Mouse (Mus musculus) spleen, adult 12 weeks (tissue): ENCODE data around the gene Cntfr.
A peak's percentile ranks its signal among the peaks of the same experiment; 100 is the strongest.
"Not testable (repeated sequence)": the region's sequence is repeated elsewhere in the genome, so short reads cannot be mapped to it uniquely, and the experiment has no call there.

Experiments used
- DNase-seq: peaks from one replicate; pipeline ENCODE4 v3.0.0; 2022; ENCODE audit warnings: low spot score

Gene Cntfr

DNA sequence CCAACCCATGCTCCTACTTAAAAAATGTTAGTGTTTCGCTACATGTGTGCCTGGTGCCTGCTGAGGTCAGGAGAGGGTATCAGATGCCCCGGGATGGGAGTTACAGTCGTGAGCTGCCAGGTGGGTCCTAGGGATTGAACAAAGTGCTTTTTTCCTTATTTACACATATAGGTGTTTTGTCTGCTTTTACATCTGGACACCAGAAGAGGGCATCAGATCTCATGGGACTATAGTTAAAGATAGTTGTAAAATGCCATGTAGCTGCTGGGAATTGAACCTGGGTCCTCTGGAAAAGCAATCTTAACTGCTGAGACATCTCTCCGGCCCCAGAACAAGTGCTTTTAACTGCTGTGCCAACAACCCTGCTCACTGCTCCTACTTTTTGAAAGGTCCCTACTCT lies 13.3 kb upstream of the Cntfr start:
- no peak for DNase-seq

DNA sequence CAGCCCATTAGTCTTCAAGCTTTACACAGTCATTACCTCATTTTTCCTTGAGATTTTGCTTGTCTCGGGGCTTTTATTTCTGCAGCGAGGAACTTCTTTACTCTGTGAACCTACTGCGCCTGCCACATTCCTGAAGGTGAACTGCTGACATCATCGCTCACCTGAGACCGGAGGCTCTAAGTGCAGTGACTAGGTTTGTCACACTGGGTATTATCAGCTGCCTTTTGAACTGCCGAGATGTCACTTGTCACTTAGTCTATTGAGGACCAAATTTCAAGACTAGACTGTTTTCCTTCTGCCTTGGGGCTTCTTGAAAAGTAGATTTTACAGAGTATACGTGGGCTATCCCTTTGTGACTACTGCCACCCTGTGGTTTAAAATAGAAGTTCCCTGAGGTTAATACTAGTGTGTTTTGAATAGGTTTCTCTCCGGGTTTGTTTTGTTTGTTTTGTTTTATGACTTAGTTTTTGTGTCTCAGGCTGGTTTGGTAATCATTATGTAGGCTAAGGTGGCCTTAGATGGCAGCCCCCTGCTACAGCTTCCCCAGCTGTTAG lies 11.4 kb upstream of the Cntfr start:
- DNase-seq = no peak

DNA sequence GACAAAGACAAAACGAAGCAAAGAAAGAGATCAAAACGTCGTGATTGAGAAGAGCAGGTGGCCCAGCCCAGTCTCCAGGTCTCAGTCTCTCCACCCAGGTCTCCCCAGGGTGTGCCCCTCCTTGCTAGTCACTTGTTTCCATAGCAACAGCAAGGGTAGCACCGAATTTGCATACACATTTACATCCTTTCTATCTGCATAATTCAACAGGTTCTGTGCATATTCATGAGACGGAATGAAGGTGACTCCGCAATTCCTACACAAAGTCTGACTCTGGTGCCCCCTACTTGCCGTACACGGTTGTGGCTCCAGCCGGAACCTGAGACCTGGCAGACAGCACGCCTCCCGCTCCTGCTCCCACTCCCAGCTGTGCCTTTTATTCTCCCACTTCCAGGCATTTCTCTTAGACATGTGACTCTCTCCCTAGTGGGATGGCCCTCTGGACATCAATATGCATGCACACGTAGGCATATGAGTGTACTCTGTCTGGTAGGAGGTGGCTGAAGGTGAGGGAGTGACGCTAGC lies 10.2 kb upstream of the Cntfr start:
- peak; percentile 26 for DNase-seq

DNA sequence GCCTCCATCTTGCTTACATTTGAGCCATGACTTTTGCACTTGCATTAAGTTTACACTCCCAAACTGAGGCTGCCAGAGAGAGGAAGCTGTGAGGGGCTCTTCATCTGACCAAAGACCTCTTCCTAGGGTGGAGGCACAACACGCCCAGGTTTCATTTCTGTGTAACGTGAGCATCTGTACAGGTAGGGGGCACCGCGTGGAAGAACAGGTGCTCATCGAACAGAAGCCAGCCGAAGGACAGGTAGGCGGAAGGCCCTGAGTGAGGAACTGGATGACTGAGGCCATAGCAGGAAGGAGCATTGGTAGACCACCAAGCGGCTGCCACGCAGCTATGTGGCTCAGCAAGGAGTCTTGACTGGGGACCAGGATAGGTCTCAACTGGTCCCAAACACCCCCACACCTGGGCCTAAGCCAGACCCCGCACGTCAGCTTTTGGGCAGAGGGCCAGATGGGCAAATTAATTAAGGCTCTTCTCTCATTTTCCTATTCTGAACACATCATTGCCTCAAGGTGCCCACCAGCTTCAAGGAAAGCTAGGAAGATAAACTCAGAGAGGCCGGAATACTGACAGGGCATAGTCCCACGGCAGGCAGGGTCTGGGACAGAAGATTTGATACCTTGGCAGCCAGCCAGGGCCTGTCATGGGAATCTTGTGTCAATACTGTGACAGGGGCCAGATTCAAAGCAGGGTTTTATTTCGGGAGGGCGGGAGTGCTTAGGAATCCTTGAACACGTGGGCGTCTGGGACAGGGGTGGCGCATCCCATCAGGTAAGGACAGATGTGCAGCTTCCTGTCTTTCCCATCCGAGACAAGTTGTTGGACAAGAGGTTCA lies 9.2 kb upstream of the Cntfr start:
- no peak for DNase-seq

DNA sequence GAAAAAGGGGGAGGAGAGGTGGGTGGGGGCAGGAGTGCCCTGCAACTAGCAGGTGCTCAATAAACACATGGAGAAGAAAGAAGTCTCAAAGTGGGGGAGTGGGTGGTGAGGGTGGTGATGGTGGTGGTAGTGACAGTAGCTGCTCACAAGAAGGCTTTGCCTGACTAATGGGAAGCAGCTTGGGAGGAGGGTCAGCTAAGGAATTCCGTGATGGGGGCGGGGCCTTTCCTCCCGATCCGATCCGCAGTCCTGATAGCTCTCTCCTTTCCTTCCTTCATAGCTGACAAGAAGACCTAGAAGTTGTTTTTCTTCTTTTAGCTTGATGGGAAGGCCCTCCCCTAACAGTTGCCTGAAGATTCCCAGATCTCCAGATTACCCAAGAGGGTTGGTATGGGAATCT lies 7.8 kb upstream of the Cntfr start:
- DNase-seq = no peak

DNA sequence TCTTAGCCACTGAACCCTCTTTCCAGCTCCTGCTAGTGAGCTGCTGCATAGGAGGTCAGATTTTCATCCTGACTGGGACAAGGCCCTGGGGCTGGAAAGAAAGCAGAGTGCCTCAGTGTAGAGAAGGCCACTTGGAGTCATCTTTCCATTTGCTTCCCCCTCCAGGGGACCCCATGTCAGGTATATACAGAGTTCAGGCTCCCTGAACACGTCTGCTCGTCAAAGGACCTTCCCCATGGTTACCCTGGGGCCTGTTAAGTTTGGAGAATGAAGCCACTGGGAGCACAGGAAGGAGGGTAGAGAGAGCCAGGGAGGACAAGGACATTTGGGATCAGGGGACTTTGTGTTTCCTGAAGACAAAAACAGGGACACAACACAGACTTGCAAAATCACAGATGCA lies 5.3 kb upstream of the Cntfr start:
- not testable (repeated sequence) for DNase-seq

DNA sequence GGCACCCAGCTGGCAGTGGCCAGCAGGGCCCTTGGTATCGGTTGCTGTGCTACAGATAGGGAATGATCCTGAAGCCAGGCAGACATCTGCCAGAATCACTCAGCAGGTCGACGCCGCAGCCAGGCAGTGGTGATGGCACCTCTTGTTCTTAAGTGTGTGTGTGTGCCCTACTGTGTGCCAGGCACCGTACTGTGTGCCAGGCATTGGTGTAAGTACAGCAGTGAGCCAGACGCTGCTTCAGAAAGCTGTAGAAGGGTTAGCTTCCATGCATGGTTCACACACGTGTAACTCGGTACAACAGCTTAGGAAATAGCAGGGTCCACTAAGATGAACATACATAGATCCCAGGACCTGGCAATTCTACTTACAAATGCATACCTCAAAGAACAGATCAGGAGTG lies 3.3 kb upstream of the Cntfr start:
- DNase-seq = not testable (repeated sequence)

DNA sequence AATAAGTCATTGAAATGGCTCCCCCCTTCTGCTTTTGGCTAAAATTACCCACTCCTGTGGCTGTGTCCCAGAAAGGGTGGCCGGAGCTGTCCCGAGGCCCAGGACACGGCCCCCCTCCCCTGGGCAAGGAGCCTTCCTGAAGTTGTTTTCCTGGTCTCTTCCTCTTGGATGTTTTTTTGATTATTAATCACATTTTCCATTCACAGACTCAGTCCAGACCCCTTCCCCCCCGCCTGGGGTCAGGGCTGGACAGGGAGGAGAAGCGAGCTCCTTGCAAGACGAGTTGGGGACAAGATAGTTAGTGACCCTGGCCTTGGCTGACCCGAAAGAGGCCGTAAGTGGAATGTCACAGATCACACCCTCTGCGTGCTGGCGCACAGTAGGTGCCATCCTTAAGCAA lies 2.9 kb upstream of the Cntfr start, which contains the start of gene Il11ra1:
Gene Il11ra1 (plus strand): TSS at position 207 of the 400 bp plus-strand sequence.
- DNase-seq = not testable (repeated sequence)

DNA sequence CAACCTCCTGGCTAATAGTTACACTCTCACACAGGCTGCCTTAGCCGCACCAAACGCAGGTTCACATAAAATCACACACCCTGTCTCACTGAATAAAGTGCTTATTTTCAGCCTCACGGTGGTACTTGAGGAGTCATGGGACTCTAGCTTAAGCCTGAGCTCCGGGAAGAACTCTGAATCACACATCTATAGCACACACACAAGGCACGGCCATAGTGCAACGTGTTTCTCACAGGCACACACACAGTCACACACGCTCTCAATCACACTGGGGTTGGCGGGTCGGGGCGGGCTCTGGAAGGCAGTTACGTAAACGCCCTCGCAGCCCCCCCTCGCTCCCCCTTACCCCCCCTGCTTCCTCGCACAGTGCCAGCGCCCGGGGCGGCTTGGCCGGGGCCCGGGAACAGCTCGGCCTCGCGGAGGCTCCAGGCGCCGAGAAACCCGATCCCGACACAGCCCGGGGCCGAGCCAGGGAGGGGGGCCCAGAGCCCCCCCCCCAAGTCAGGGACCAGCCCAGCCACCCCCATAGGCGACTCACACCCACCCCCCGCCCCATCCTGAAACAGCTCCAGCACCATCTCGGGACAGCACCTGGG lies 1.6 kb upstream of the Cntfr start:
- not testable (repeated sequence) for DNase-seq

DNA sequence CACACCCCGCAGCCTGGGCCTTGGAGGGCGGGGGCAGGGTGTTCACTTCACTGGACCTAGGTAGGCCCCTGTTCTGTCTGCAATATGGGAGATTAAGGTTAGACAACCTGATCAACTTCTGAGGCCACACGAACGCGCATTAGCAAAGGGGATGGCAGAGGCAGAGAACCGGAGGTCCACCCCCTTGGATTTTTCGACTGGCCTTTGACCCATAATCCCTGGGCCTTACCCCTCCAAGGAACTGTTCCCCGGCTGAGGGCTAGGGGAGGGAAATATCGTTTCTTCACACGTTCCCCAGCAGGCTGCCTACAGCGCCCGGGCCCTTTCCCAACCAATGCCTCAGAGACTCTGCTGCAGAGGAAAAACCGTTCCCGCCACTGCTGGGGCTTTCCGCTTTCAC lies 437 bp downstream of the Cntfr start:
- not testable (repeated sequence) for DNase-seq

DNA sequence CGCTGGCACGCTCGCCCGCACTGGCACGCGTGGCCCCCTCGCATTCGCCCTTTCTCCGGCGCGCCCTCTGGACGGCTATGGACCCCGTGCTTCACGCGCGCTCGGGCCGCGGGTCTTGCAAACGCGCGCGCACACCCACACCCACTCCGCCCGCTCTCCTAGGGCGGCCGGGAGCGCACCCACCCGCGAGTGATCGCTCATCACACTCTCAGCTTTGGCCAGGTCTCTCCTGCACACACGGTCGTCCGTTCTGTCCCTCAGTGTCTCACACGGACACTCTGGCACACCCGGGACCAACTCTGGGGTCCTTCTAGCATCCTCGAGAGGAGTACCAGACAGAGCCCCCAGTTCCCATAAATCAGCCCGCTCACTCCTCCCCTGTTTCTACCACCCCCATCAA lies 1.1 kb downstream of the Cntfr start:
- DNase-seq = not testable (repeated sequence)

DNA sequence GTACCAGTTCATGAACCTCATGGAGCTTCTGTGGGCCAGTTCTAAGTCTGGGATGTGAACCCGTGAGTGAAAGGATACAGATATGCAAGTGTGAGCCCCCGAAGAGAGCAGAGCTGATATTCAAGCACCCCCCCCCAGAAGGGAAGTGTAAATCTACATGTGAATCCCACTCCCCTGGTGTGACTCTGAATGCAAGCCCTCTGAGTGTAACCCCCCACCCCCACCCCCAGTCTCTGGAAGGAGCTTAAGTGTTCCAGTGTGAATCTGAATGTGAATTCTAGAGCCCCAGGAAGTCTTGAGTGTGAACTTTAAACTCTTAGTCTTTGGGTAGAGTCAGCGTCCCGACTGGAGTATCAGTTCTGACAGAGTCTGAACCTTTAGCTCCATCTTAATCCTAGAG lies 3.4 kb downstream of the Cntfr start:
- not testable (repeated sequence) for DNase-seq

DNA sequence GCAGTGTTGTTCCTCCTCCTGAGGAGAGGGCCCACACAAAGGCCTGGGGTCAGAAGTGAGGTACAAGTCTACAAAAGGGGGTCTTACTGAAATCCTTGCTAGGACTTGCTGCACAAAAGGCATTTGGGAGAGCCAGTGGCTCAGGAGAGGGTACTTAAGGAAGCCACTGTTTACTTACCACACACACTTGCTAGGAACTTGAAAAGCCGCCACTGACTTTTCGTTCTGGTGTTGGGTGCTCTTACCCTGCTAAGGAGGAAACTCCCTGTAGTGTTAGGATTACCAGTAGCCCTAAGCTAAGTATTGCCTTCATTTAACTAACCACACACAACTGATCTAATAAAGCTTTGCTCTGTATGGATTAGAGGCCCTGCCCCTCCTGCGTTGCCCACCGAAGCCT lies 6.9 kb downstream of the Cntfr start:
- not testable (repeated sequence) for DNase-seq

DNA sequence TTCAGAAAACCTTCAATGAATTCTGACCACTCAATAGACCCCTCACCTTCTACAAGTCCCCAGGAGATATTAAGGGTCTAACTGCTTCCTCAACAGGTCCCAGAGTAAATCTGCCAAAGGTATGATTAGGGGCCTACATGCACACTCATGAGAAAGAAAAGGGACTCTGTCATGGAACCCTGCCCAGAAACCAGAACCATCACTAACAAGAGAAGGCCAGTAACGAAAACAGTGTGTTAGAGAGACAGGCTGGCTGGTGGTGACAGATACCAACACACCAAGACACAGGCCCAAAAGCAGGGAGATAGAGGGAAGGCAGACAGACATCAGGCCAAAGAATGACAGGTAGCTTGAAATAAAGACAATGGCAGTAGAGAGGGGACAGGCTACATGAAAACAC lies 8.3 kb downstream of the Cntfr start:
- not testable (repeated sequence) for DNase-seq

DNA sequence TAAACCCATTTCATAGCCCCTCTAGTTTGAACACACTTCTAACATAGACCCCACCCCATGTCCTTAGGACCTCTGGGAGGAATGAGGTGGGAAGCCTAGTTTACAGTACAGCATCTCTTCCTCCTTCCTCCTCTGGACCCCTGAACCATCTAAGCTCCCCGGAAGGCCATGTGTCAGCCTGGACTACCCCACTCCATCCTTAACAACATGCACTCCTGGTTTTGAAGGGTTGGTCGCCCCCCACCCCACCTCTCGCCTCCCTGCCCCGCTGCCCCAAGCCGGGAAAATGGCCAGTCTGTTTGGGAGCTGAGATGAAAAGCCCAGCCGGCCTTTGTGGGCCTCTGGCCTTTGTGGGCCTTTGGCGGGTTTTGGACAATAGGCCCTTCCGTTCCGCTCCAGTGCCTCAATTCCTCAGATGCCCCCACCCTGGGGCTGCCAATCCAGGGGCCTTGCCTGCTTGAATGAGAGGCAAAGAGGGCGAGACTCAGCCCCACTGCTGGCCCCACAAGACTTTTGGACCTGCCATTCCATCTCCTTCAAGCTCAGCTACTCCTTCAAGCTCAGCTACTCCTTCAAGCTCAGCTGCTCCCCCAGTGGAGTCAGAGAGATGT lies 10.9 kb downstream of the Cntfr start:
- not testable (repeated sequence) for DNase-seq

DNA sequence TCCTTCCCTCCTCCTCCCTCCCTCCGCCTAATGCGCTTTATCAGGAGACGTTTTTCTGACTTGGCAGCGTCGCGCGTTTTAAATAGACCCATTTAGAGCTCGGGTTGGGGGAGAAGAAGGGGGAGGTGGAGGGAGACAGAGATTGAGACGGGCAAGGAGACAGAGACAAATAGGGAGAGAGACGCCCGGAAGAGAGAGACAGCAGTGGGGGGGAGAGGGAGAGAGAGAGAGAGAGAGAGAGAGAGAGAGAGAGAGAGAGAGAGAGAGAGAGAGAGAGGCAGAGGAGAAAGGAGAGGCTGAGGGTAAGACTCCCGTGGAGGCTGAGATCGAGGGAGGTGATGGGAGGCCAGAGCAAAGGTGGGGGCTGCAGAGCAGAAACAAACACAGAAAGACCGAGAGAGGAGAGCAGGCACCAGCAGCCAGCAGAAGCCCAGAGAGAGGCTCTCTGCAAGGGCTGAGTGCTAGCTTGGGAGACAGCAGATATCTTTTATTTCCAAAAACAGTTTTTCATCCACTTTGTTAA lies 11.9 kb downstream of the Cntfr start:
- DNase-seq = not testable (repeated sequence)

DNA sequence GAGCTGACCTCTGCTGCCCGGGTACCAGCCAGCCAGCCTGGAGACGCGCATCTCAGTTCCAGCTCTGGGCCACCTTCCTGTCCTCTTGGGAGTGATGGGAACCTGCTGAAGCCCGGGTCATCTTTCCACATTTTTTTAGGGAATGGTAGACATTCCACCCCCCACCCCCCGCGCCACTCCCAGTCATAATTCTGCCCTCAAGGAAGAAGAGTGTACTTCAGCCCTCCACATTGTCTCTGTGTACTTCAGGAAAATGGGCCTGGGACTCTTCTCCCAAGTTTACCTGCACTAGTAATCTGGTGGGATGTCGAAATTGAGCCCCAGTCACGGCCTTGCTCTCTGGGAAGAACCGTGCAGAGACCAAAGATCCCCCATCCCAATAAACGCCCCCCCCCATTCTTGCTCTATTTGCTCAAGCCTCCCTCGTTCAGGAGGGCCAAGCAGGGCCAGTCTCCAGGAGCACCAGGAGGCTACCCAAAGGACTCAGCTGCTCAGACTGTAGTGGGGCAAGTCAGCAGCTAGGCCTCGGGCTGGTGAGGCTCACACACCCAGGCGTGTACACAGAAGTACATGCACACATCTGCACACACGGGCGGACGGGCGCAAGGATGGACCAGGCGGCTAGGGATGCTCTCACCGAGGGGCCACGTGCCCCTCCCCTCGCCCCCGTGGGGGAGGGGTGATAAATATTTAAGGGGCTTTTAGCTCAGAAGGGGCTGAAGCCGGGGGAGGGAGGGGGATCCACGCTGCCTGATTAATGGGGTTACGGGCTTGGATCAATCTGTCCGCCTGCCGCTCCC lies 12.6 kb downstream of the Cntfr start:
- DNase-seq = not testable (repeated sequence)

DNA sequence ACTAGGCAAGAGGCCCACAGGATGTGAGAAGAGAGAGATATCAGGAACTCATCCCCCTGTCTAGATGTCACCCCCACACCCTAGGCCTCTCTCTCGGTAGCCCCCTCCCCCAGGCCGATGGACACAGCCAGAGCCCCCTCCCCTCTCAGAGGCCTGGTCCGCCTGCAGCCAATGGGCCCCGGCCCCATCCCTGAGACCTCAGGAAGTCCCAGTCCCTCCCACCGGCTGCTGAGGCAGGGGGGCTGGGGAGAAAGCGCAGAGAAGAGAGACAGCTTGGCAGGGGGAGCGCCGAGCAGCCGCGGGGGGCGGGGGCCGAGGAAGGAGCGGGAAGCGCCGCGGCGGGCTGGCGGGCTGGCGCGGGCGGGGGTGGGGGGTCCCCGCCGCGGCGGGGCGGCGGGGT lies 13.6 kb downstream of the Cntfr start:
- DNase-seq = not testable (repeated sequence)

DNA sequence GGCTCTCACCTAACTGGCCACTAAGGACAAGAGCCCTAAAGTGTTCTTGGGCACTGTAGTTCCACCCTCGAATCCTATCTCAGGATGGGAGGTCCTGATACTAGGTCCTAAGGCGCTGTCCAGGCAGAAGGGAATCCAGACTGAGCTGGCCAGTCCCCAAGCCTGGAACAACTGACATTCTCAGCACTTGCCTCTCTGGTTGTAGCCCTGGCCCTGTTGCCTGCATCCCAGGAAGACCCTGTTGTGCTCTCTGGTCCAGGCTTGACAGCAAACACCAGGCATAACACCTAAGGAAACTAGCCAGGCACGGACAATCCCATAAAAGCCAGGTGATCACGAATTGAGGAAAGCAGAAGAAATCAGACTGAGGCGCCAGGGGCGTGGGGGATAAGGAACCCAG lies 14.1 kb downstream of the Cntfr start:
- no peak for DNase-seq

DNA sequence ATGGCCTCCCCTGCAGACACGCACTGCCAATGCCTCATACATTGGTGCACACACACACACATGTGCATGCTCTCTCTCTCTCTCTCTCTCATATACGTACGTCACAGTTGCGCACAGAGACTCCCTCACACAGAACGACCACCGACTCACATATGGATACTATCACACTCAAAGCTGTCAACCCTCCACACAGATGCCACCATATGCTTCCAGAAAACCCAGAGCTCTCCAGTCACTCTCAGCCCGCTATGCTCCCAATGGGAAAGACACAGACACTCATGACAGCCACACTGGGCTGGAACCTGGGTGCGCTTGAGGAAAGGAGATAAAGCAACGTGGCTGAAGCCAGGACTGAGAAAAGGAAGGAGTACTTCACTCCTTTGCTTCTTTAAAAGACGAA lies 14.9 kb downstream of the Cntfr start:
- DNase-seq = no peak

DNA sequence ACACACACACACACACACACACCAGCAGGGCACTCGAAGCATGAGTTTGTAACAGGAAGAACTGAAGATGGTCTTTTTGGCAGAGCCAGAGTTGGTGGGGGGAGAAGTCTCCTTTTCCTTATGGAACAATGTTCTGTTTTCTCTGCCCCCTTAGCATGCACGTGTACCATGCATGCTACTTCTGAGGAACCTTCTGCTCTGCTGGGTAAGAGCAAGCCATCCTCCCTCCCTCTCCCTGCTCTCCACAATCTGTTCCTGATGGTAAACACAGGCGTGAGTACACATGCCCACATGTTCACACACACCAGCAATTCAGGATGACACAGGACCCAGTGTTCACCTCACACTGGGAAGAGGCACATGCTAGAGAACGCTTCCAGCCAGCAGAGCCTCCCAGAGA lies 15.7 kb downstream of the Cntfr start:
- DNase-seq = no peak

DNA sequence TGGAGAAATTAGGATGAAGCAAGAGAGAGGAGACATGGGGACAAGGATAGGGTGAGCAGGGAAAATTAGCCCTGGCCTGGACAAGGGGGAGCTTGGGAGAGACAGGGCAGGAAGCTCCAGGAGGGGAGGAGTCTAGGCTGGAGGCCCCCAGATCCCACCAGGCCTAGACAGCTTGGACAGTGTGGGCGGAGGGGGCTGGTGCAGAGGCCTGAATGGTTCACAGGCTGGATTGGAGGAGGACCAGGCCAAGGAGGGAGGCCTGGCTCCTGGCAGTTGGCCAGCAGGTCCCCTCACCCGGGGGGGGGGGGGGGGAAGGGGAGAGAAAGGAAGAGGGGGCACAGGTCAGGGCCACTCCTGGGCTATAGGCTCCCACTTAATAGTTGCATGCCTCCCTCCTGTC lies 17.6 kb downstream of the Cntfr start:
- no peak for DNase-seq
